Mouse (Mus musculus) limb, embryonic 15.5 days (tissue): ENCODE measurements at regions not wholly inside any gene's neighbourhood (a gene's known extent, or its start where the extent isn't known, plus 50 kb on each side); places are given as distances from the start of the nearest gene placed in this dataset.

Experiments
- ATAC-seq: fragments of 200-750 bp; cut with Nextera tagmentation; 2 replicates; pipeline ENCODE4 v1.8.0; 2017; ENCODE audit warnings: low read depth, moderate TSS enrichment; ENCODE audit not compliant: insufficient number of reproducible peaks, low FRiP score, low TSS enrichment
- H3K27ac ChIP-seq: fragments of 300-500 bp; sonication (generic); 2 replicates; pipeline ENCODE4 v1.5.1; 2015; ENCODE audit warnings: moderate library complexity, mild to moderate bottlenecking, inconsistent platforms
- H3K27me3 ChIP-seq: fragments of 300-500 bp; sonication (generic); 2 replicates; pipeline ENCODE4 v1.6.1; 2015; ENCODE audit warnings: inconsistent platforms
- H3K36me3 ChIP-seq: fragments of 300-500 bp; sonication (generic); 2 replicates; pipeline ENCODE4 v1.6.1; 2015; ENCODE audit warnings: inconsistent platforms
- H3K4me1 ChIP-seq: fragments of 300-500 bp; sonication (generic); 2 replicates; pipeline ENCODE4 v1.6.1; 2015; ENCODE audit warnings: inconsistent platforms
- H3K4me2 ChIP-seq: fragments of 300-500 bp; sonication (generic); 2 replicates; pipeline ENCODE4 v1.6.1; 2015; ENCODE audit warnings: mild to moderate bottlenecking, inconsistent platforms
- H3K4me3 ChIP-seq: fragments of 300-500 bp; sonication (generic); 2 replicates; pipeline ENCODE4 v1.5.1; 2015; ENCODE audit warnings: mild to moderate bottlenecking, inconsistent platforms
- H3K9ac ChIP-seq: fragments of 300-500 bp; sonication (generic); 2 replicates; pipeline ENCODE4 v1.6.1; 2015; ENCODE audit warnings: inconsistent platforms
- H3K9me3 ChIP-seq: fragments of 300-500 bp; sonication (generic); 2 replicates; pipeline ENCODE4 v1.6.1; 2016; ENCODE audit warnings: inconsistent platforms
- WGBS: fragments of 180-500 bp; shearing (Covaris S2); methylation state at CpG from one replicate; pipeline ENCODE4 v1.1.7; 2015; 5-methylcytosine and 5-hydroxymethylcytosine counted together

DNA sequence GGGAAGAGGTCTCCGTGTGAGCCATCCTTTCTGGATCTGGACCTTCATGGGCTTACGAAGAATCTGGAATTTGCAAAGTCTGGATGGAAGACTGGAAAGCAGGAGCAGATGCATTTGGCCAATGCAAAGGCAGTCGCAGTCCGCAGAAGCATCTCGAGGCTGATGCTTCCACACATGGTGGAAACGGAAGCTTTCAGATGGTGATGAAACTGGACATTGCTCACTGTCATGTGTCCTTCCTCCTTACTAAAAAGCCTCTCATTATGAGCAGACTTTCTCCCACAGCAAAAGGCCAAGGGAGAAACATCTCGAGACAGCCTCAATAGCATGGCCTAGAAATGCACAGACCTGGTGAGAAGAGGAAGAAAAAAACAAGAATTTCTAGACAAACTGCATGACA lies 94.5 kb downstream of the Mtx3 start:
- Histone ChIP-seq H3K9me3 (no peaks in the 10 kb centered on the region), H3K4me2 (no peak overlapping the region), H3K4me1 (no peaks in the 10 kb centered on the region), H3K27me3 (no peaks in the 10 kb centered on the region), H3K27ac (no peak overlapping the region), H3K36me3 (no peaks in the 10 kb centered on the region), H3K4me3 (no peak overlapping the region), H3K9ac (no peak overlapping the region)
- no peak for ATAC-seq
- WGBS = 92% methylated on average over 7 of the region's 7 CpGs

DNA sequence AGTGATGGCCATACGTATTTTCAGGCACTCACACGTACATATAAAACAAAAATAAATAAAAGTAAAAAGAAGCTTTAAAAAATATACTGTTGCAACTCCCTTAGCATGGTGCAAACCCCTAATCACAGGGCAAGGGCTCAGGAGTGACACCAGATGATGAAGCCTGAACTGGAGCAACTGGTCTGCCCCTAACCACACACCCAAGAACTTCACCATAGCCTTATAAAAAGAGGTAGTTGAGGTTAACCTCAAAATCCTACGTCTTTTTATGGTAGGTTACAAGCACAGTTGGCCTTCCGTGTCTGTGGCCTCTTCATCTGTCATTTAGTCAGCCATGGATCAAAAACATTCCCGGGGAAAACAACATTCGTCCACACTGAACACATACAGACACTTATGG lies 96.0 kb downstream of the Mtx3 start:
- no peak overlapping the region for H3K27ac ChIP-seq

DNA sequence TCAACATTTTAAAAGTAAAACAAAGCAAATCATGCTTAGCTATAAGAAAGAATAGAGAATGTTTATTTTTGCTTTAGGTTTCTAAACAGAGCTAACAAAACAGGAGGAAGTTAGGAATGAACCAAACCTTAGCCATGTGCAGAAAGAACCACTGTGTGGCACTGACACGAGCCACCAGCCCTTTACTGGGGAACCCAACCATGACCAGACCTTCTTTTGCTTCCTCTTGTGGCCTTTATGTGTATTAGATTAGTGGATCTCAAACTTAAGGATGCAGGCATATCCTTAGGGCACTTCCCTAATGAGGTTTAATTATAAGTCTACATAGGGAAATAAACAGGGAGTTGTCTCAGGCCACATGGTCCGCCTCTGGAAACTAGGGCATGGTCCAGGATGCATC lies 104.0 kb downstream of the Mtx3 start:
- Histone ChIP-seq H3K9ac (no peak overlapping the region), H3K4me1 (no peaks in the 10 kb centered on the region), H3K4me2 (no peak overlapping the region), H3K27ac (no peak overlapping the region), H3K27me3 (no peaks in the 10 kb centered on the region), H3K9me3 (no peaks in the 10 kb centered on the region), H3K4me3 (no peak overlapping the region), H3K36me3 (no peaks in the 10 kb centered on the region)
- WGBS = 63% methylated on average over 2 of the region's 2 CpGs
- no peak for ATAC-seq

More for the DNA sequence above, 96.0 kb downstream of the Mtx3 start:
- Histone ChIP-seq H3K4me1 (no peaks in the 10 kb centered on the region), H3K9ac (no peak overlapping the region), H3K4me3 (no peak overlapping the region), H3K27me3 (no peaks in the 10 kb centered on the region), H3K9me3 (no peaks in the 10 kb centered on the region), H3K4me2 (no peak overlapping the region), H3K36me3 (no peaks in the 10 kb centered on the region)
- no peak for ATAC-seq
- 73% methylated on average over 6 of the region's 6 CpGs for WGBS

DNA sequence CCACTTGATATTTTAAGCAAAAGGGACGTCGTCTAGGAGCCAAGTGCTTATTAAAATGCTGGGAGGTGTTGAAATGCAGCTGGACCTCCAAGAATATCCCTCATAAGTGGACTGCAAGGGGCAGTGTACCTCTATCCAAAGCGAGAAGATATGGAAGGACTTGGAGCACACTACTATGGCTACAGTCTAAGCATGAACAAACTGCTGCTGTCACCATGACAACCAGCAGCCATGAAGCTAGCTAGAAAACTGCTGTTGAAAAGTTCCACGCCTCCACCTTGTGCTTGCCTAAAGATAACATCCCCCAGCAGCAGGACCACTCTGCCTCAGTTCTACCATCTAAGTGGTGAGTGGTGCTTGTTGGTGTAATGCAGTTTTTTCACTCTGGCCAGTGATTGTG lies 115.5 kb downstream of the Mtx3 start:
- no peak for ATAC-seq
- Histone ChIP-seq H3K9ac (no peak overlapping the region), H3K27ac (no peak overlapping the region), H3K4me2 (no peak overlapping the region), H3K27me3 (no peaks in the 10 kb centered on the region), H3K9me3 (no peaks in the 10 kb centered on the region), H3K36me3 (no peaks in the 10 kb centered on the region), H3K4me3 (no peak overlapping the region), H3K4me1 (no peaks in the 10 kb centered on the region)
- 57% methylated on average over 4 of the region's 4 CpGs for WGBS

DNA sequence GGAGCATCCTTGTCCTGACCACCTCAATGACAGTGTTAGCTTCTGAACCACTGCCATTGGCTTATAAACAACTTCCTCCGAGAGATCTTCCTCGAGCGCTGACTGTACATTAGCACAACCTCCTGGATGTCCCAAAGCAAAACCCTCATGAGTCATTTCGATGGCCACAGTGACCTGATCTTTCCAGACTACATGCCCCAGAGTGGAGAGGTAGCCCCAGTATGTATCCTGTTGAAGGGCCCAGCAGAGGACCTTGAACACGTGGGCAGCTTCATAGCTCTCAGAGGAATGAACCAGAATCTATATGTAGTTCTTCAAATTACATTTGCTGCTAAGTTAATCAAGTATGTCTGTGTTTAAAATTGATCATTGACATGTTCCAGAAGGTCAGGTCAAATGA lies 118.1 kb downstream of the Mtx3 start:
- Histone ChIP-seq H3K4me2 (no peak overlapping the region), H3K27me3 (no peaks in the 10 kb centered on the region), H3K9me3 (no peaks in the 10 kb centered on the region), H3K27ac (no peak overlapping the region), H3K4me1 (peaks cover 3% of the 10 kb centered on the region; the same call in 1 of the 2 replicates), H3K9ac (no peak overlapping the region), H3K4me3 (no peak overlapping the region), H3K36me3 (no peaks in the 10 kb centered on the region)
- no peak for ATAC-seq
- 84% methylated on average over 5 of the region's 5 CpGs for WGBS

DNA sequence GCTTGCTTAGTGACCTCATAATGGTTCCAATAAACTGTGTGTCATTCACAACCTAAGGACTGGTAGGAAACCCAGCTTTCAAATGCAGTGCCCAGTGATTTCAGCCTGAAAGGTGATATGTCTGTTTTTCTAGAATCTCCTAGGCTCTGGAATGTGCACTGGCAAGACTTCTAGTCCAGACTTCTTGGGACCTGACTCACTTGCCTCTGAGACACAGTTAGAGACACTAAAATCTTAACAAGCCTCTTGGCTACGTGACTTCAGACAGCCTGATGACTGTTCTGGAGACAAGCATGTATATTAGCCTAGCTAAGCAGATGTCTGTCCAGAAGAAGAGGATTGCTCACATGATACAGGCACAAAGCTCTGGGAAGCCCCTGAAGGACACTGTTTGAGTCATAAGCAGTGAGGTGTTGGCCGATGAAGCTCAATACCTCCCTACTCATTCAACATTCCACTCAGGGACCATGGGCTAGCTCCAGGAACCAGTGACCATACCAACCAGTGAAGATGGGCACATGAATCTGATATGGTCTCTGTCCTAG lies 118.9 kb downstream of the Mtx3 start:
- 63% methylated on average over 2 of the region's 2 CpGs for WGBS
- Histone ChIP-seq H3K36me3 (no peaks in the 10 kb centered on the region), H3K9ac (no peak overlapping the region), H3K4me2 (no peak overlapping the region), H3K4me3 (no peak overlapping the region), H3K27ac (no peak overlapping the region), H3K9me3 (no peaks in the 10 kb centered on the region), H3K4me1 (peaks cover 3% of the 10 kb centered on the region; the same call in 1 of the 2 replicates), H3K27me3 (no peaks in the 10 kb centered on the region)
- no peak for ATAC-seq

DNA sequence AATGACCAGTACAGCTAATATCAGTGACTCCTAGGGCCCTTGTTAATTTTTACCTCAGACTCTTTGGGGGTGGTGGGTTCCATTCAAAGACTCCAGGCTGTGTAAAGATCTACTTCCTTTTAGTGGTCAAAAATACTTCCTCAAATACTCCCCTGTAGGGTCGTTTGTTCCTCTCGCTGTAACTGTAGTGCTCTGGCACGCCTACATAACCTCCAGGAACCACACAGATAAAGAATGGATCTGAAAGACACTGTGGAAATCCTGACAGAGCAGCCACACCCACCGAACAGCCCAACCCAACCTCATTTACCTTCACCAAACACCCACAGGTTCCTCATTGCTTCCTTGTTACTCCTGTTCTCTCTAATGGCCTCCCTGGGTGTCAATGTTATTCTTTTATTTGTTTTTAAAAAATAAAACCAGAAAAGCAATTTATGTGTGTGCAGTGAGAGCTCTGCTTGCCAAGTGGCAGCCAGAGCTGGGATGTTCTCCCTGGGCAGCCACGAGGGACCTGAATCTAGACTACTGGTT lies 119.7 kb downstream of the Mtx3 start:
- Histone ChIP-seq H3K27me3 (no peaks in the 10 kb centered on the region), H3K9ac (no peak overlapping the region), H3K27ac (no peak overlapping the region), H3K4me3 (no peak overlapping the region), H3K36me3 (no peaks in the 10 kb centered on the region), H3K4me2 (no peak overlapping the region), H3K4me1 (peaks cover 3% of the 10 kb centered on the region; the same call in 1 of the 2 replicates), H3K9me3 (no peaks in the 10 kb centered on the region)
- WGBS = 69% methylated on average over 5 of the region's 5 CpGs
- no peak for ATAC-seq

DNA sequence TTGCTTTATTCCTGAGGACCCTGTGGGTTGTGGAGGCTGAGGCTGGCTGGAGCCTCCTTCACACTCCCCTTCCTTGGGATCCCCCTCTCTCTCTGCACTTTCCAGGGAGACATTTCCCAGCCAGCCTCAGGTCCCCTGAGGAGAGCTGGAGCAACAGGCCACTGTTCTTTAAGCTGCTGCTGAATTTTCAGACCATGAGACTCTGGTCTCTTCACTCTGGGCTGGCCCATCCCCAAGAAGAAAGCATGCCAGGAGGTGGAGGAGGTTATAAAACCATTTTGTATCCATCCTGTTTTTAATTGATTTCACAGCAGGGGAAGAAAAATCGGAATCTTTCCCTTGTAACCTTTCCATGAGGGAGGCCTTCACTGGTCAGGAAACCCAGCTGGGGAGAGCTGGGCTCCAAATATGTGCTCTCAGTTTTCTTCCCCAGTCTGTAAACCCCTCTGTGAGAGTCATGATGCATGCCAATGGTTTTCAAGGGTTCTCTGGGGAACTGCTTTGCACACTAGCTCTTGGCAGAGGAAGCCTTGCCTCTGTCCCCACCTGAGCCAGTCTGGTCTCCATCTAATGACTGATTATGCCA lies 122.6 kb downstream of the Mtx3 start:
- H3K4me3 ChIP-seq = no peak overlapping the region
- no peaks in the 10 kb centered on the region for H3K36me3 ChIP-seq
- H3K4me2 ChIP-seq = no peak overlapping the region
- WGBS = 25% methylated on average over 1 of the region's 1 CpGs
- no peak overlapping the region for H3K9ac ChIP-seq
- peak; percentile 70 for ATAC-seq
- H3K4me1 ChIP-seq = peaks cover 3% of the 10 kb centered on the region; the same call in 1 of the 2 replicates
- no peaks in the 10 kb centered on the region for H3K27me3 ChIP-seq
- H3K27ac ChIP-seq = peak overlapping the region; percentile 59
- no peaks in the 10 kb centered on the region for H3K9me3 ChIP-seq

DNA sequence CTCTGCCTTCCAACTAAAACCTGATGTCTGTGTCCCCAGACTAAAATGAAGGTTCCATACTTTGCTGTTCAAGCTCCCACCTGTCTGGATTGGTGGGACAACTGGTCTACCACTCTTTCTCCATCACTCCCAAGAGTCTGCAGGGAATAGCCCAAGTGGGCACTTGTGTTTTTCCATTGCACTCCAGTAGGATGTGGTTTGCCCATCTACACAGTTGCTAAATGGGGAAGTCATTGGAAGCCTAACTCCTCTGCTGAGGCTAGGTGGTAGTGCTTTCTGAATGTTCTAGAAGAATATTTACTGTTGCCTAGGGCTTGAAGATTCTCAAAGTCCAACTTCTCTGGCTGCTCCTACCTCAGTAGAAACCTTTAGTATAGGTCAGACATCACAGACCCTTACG lies 125.0 kb downstream of the Mtx3 start:
- no peaks in the 10 kb centered on the region for H3K36me3 ChIP-seq
- no peak overlapping the region for H3K4me2 ChIP-seq
- 88% methylated on average over 1 of the region's 1 CpGs for WGBS
- H3K27me3 ChIP-seq = no peaks in the 10 kb centered on the region
- no peak overlapping the region for H3K4me3 ChIP-seq
- no peak for ATAC-seq
- H3K27ac ChIP-seq = no peak overlapping the region
- peaks cover 3% of the 10 kb centered on the region; the same call in 1 of the 2 replicates for H3K4me1 ChIP-seq
- no peak overlapping the region for H3K9ac ChIP-seq
- H3K9me3 ChIP-seq = no peaks in the 10 kb centered on the region

DNA sequence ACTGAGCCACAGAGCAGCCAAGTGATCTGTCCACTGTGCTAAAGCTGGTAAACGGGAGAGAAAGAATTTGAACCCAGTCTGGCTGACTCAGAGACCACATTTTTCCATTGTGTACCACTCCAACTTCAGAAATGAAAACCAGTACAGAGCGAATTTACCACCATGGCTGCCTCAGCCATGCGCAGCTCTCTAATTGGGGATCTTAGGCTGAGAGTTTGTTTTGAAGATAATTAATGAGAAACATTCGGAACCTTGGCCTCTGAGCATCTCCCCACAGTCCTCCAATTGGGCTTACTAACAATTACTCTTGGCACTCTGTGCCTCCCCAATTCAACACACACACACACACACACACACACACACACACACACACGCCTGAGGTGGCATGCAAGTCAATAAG lies 128.3 kb downstream of the Mtx3 start:
- 73% methylated on average over 5 of the region's 5 CpGs for WGBS
- Histone ChIP-seq H3K27me3 (no peaks in the 10 kb centered on the region), H3K27ac (no peak overlapping the region), H3K9me3 (no peaks in the 10 kb centered on the region), H3K4me1 (no peaks in the 10 kb centered on the region), H3K9ac (no peak overlapping the region), H3K36me3 (no peaks in the 10 kb centered on the region), H3K4me3 (no peak overlapping the region), H3K4me2 (no peak overlapping the region)
- ATAC-seq = no peak

DNA sequence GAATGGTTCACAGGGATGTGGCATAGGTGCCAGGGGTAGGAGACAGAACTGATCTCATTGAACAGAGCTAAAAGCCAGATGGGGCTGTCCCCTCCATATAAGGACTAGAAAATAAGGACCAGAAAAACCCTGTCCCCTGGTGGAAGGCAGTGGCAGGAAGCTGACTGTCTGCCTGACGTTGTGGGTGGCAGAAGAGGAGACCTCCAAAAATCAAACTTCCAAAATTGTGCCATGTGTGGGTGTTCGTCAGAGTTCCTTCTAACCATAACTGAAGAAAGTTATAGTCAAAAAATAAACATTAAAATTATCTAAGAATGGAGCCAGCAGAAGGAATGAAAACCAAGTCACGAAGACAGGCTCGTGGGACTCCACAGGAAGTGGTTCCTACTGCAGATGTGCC lies 129.2 kb downstream of the Mtx3 start:
- Histone ChIP-seq H3K9ac (no peak overlapping the region), H3K4me3 (no peak overlapping the region), H3K9me3 (no peaks in the 10 kb centered on the region), H3K4me2 (no peak overlapping the region), H3K27me3 (no peaks in the 10 kb centered on the region), H3K36me3 (no peaks in the 10 kb centered on the region), H3K4me1 (no peaks in the 10 kb centered on the region), H3K27ac (no peak overlapping the region)
- WGBS = 68% methylated on average over 4 of the region's 4 CpGs
- ATAC-seq = no peak

DNA sequence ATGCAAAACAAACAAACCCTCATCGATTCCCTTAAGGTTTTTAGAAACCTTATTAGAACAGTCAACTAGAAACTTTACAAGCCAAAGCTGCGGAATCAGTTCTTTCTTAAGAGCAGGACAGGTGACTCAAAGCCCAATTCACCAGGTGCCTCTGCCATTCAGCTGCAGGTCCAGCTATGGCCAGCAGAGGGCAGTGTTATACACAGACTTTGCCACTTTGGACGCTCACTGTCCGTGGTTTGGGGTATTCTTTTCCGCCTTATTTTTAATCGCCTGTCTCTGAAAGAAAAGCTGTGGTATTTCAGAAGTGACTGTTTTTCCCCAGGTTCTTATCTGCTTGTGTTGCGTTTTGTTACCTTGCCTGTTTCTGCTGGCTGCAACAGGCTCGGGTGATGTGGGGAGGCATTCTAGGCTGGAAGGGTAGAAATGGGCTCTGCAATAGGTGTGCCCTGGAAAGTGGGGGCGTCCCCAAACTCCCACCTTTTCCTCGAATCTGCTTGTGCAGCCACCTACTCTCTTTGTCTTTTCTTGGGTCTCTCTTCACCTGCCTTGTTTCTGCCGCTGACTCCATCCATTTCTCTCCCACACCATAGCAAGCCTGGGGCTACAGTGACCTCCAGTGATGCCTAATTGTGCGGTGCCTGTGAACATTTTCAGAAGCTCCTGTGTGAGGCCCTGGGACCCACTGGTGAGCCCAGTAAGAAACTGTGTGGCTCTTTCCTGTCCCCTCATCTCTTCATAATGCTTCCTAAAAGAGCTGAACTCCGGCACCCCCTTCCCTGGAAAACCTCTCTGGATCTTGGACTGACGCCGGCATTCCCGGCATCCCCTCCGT lies 142.4 kb downstream of the Mtx3 start:
- no peaks in the 10 kb centered on the region for H3K27me3 ChIP-seq

More for the DNA sequence above, 142.4 kb downstream of the Mtx3 start:
- H3K4me1 ChIP-seq = peaks cover 5% of the 10 kb centered on the region
- no peak overlapping the region for H3K9ac ChIP-seq
- H3K9me3 ChIP-seq = no peaks in the 10 kb centered on the region
- WGBS = 41% methylated on average over 17 of the region's 17 CpGs
- no peaks in the 10 kb centered on the region for H3K36me3 ChIP-seq
- no peak overlapping the region for H3K27ac ChIP-seq
- peak overlapping the region; percentile 45 for H3K4me2 ChIP-seq
- peak overlapping the region; percentile 27 for H3K4me3 ChIP-seq
- ATAC-seq = no peak
